Mouse (Mus musculus) heart, embryonic 15.5 days (tissue): ENCODE data around the gene Syt12. TPM values are rescaled to one million over a fixed set of nuclear protein-coding genes. Genes with fewer than 3 reads are reported as not detected.

Experiments used
- ATAC-seq: fragments of 200-750 bp; cut with Nextera tagmentation; replicated peaks from 2 replicates; pipeline ENCODE4 v1.8.0; 2017; ENCODE audit warnings: low read depth, moderate TSS enrichment; ENCODE audit not compliant: insufficient number of reproducible peaks, insufficient read depth, low FRiP score
- H3K27ac ChIP-seq: fragments of 300-500 bp; sonication (generic); 2 replicates; pipeline ENCODE4 v1.5.1; 2015; ENCODE audit warnings: mild to moderate bottlenecking, inconsistent platforms
- H3K27me3 ChIP-seq: fragments of 300-500 bp; sonication (generic); 2 replicates; pipeline ENCODE4 v1.6.1; 2015; ENCODE audit warnings: inconsistent platforms
- H3K36me3 ChIP-seq: fragments of 300-500 bp; sonication (generic); 2 replicates; pipeline ENCODE4 v1.6.1; 2015; ENCODE audit warnings: mild to moderate bottlenecking, inconsistent platforms
- H3K4me1 ChIP-seq: fragments of 300-500 bp; sonication (generic); replicated peaks from 2 replicates; pipeline ENCODE4 v1.6.1; 2015; ENCODE audit warnings: inconsistent platforms
- H3K4me2 ChIP-seq: fragments of 300-500 bp; sonication (generic); 2 replicates; pipeline ENCODE4 v1.6.1; 2015; ENCODE audit warnings: inconsistent platforms, mild to moderate bottlenecking, moderate library complexity
- H3K4me3 ChIP-seq: fragments of 300-500 bp; sonication (generic); 2 replicates; pipeline ENCODE4 v1.5.1; 2015; ENCODE audit warnings: mild to moderate bottlenecking, inconsistent platforms
- H3K9ac ChIP-seq: fragments of 300-500 bp; sonication (generic); 2 replicates; pipeline ENCODE4 v1.6.1; 2015; ENCODE audit warnings: mild to moderate bottlenecking, inconsistent platforms
- H3K9me3 ChIP-seq: fragments of 300-500 bp; sonication (generic); replicated peaks from 2 replicates; pipeline ENCODE4 v1.6.1; 2016; ENCODE audit warnings: inconsistent platforms
- WGBS: fragments of 180-500 bp; shearing (Covaris S2); methylation state at CpG from one replicate; pipeline ENCODE4 v1.1.7; 2015; ENCODE audit warnings: mixed read lengths; 5-methylcytosine and 5-hydroxymethylcytosine counted together
- polyA plus RNA-seq: library from polyadenylated mRNA; unstranded; fragments of >200 nt; fragmentation: Nextera tagmentation; extraction: Ambion mirVana; gene quantifications from 2 replicates; pipeline ENCODE4 v1.2.1, GENCODE M21; 2015

Gene Syt12
- polyA plus RNA-seq, 1 experiment from 2014 or later: 0.68 TPM

DNA sequence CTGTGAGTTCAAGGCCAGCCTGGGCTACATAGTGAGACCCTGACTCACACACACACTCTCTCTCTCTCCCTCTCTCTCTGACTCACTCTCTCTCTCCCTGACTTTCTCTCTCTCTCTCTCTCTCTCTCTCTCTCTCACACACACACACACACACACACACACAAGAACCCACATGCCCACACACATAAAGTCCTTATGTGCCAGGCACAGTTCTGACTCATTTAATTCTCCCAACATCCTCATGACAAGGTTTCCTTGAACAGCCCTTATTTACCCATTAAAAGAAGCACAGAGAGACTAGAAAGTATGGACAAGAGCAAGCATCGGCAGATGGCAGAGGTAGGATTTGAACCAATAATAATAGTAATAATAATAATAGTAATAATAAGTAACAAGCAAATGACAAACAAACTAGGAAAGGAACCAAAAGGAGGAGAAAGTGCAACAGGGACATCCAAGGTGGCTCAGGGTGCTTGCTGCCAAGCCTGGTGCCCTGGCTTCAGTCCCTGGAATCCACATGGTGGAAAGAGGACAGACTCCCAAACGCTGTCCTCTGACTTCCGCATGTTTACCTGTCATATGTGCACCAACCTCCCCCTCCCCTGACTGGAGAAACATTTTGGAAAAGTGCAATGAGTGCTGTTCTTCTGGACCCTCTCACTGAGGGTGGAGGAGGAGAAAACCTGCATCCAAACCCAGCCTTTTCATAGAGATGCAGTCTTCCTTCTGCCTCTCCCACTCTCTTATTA is 5.0 kb upstream of the Syt12 start:
- no peaks in the 10 kb centered on the region for H3K36me3 ChIP-seq
- no peaks in the 10 kb centered on the region for H3K9me3 ChIP-seq
- no peak overlapping the region for H3K4me2 ChIP-seq
- ATAC-seq: no peak
- H3K27ac ChIP-seq: no peak overlapping the region
- no peak overlapping the region for H3K9ac ChIP-seq
- WGBS: 80% methylated on average over 3 of the region's 3 CpGs
- no peak overlapping the region for H3K4me3 ChIP-seq
- H3K4me1 ChIP-seq: peaks cover 8% of the 10 kb centered on the region
- no peaks in the 10 kb centered on the region; the same call in 1 of the 2 replicates for H3K27me3 ChIP-seq

DNA sequence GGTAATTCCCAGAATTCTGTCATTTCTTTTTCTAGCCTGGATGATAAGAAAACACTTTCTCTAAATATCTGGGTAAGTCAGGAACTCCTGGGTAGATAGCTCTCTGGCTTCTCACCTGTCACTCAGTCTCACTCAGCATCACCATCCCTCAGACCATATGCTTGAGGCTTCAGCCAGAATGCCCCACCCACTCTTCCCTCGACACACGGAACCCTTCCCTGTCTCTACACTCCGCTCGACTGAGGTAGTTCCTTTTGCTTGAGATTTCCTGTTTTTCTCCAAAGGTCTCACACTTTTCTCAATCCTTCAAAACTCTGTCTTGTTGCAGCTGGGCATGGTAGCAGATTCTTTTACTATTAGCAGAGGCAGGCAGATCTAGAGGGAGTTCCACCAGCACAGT is 4.1 kb upstream of the Syt12 start:
- Histone ChIP-seq H3K4me1 (peaks cover 17% of the 10 kb centered on the region), H3K9me3 (no peaks in the 10 kb centered on the region), H3K36me3 (no peaks in the 10 kb centered on the region), H3K9ac (no peak overlapping the region), H3K4me2 (no peak overlapping the region), H3K27ac (no peak overlapping the region), H3K4me3 (no peak overlapping the region), H3K27me3 (peaks cover 9% of the 10 kb centered on the region)
- 29% methylated on average over 4 of the region's 4 CpGs for WGBS
- no peak for ATAC-seq

DNA sequence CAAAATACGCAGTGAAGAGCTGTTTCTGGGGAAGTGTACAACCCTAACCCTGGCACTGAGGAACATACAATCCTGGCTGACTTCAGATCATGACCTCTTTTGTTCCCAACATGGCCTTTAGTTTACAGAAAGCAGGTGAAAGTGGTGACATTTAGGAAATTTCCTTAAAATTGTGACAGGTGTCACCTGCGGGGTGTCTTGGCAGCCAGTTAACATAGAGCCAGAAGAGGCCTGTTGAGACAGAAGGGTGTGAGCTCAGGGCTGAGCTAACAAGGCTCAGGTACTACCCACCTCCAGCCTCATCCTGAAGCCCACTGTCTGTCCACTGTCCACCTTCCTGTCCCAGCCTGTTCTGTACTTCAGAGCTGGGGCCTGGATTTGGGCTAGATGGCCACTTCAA is 2.8 kb upstream of the Syt12 start:
- WGBS: 84% methylated on average over 2 of the region's 2 CpGs
- no peak overlapping the region for H3K4me3 ChIP-seq
- H3K36me3 ChIP-seq: no peaks in the 10 kb centered on the region
- no peaks in the 10 kb centered on the region for H3K9me3 ChIP-seq
- ATAC-seq: no peak
- H3K9ac ChIP-seq: no peak overlapping the region
- peaks cover 17% of the 10 kb centered on the region for H3K4me1 ChIP-seq
- H3K27ac ChIP-seq: no peak overlapping the region
- H3K27me3 ChIP-seq: peaks cover 21% of the 10 kb centered on the region
- no peak overlapping the region for H3K4me2 ChIP-seq

DNA sequence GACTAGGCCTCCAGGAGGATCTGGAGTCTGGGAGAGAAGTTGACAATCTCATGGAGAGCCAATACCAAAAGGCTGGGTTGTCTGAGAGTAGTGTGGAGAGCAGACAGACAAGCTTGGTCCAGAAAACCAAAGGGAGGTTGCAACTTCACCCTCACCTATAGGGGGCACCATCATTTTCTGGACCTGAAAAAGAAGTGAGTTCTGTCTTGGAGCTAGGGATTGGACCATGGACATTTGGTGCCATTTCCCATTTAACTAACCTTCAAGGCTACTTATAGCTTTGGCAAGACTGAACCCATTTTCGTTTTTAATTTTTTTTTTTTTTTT is 906 bp upstream of the Syt12 start:
- H3K27me3 ChIP-seq: peaks cover 31% of the 10 kb centered on the region
- no peaks in the 10 kb centered on the region for H3K36me3 ChIP-seq
- H3K9me3 ChIP-seq: no peaks in the 10 kb centered on the region
- peak overlapping the region; percentile 15; the same call in 1 of the 2 replicates for H3K4me3 ChIP-seq
- ATAC-seq: no peak
- peaks cover 17% of the 10 kb centered on the region for H3K4me1 ChIP-seq
- no peak overlapping the region for H3K9ac ChIP-seq
- WGBS: 47% methylated on average over 1 of the region's 1 CpGs
- H3K27ac ChIP-seq: no peak overlapping the region
- H3K4me2 ChIP-seq: peak overlapping the region; percentile 94

DNA sequence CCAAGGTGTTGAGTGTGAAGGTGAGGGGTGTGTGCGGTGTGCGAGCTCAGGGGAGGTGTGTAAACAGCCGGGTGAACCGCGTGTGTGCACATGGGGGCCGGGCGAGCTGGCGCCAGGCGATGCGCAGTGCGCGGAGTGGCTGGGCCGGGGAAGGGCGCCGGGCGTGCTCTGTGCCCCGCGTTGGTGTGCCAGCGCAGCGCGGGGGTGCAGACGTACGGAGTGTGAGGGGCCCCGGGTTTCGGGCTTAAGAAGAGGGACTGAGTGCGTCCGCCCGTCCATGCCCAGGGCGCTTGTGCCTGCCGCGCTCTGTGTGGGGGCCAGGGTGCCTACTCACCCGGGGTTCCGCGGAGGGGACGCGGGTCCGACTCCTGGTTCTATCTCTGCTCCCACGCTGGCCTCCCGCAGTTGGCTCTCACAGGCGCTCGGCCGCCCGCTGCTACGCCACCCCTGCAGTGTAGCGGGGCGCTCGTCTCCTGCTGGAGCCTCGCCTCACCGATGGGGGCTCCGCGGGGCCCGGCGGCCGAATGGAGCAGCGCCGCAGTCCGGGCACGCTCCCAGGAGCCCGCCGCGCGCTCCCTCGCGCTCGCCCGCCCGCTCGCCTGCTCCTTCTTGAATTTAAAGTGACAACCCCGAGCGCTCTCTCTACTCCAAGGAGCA is 518 bp downstream of the Syt12 start:
- WGBS: 1% methylated on average over 70 of the region's 70 CpGs
- H3K27me3 ChIP-seq: peaks cover 31% of the 10 kb centered on the region

DNA sequence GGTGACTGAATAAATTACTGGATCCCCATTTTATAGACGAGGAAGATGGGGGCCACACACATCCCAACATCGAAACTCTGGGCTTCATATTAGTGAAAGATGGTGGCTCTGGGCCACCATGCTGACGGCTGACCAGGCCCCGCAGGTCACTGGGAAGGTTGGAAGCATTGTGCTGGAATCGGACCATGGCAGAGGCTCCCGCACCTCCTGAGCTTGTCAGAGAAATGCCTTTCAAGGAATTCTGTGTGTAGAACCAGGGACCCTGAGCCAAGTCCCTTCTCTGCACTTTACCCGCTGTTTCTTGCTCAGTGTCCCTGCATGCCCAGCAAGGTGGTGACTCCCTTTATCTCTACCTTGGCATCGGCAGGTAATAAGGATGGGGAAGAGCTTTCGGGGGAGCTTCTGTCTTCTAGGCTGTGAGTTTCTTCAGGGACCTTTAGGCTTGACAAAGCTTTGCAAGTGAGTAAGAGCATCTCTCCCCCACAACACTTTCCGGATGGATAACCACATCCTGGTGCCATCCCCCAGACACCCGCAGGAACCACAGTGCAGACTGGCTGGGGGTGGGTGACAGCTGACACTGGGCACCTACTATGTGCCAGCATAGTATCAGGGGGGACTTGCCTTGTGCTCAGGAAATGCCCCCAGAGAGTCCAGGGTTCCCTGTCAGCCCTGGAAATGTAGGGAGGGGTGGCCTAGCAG is 1.9 kb downstream of the Syt12 start:
- H3K4me3 ChIP-seq: no peak overlapping the region

More for the DNA sequence above, 518 bp downstream of the Syt12 start:
- H3K4me1 ChIP-seq: peaks cover 17% of the 10 kb centered on the region
- no peaks in the 10 kb centered on the region for H3K36me3 ChIP-seq
- H3K4me3 ChIP-seq: peak overlapping the region; percentile 54
- no peak overlapping the region for H3K27ac ChIP-seq
- H3K9me3 ChIP-seq: no peaks in the 10 kb centered on the region
- peak overlapping the region; percentile 94 for H3K4me2 ChIP-seq
- H3K9ac ChIP-seq: peak overlapping the region; percentile 42
- ATAC-seq: peak; percentile 67

DNA sequence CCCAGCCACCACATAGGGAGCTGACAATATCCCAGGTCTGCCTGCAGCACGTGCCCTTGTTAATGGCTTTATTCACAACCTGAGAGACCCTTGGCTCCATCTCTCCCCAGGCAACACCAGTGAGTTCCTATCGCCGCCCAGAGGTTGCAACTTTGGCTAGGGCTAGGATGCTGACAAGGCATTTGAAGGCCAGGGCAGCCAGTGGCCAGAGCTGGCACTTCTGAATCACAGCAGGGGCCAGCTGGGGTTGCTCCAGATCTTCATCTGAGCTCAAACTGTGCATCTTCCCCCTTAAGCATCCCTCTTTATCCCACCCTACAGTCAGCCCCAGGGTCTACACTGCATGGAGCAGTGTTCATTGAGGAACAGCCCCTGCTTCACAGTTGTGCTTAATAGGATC is 2.5 kb downstream of the Syt12 start:
- Histone ChIP-seq H3K9ac (no peak overlapping the region), H3K27me3 (peaks cover 31% of the 10 kb centered on the region), H3K4me3 (no peak overlapping the region), H3K9me3 (no peaks in the 10 kb centered on the region), H3K36me3 (no peaks in the 10 kb centered on the region), H3K4me1 (peaks cover 17% of the 10 kb centered on the region), H3K4me2 (no peak overlapping the region), H3K27ac (no peak overlapping the region)
- 52% methylated on average over 3 of the region's 3 CpGs for WGBS
- ATAC-seq: no peak

More for the DNA sequence above, 1.9 kb downstream of the Syt12 start:
- WGBS: 76% methylated on average over 11 of the region's 11 CpGs
- H3K27ac ChIP-seq: no peak overlapping the region
- H3K9me3 ChIP-seq: no peaks in the 10 kb centered on the region
- peaks cover 17% of the 10 kb centered on the region for H3K4me1 ChIP-seq
- no peak overlapping the region for H3K9ac ChIP-seq
- no peak for ATAC-seq
- H3K27me3 ChIP-seq: peaks cover 31% of the 10 kb centered on the region
- no peak overlapping the region for H3K4me2 ChIP-seq
- H3K36me3 ChIP-seq: no peaks in the 10 kb centered on the region

DNA sequence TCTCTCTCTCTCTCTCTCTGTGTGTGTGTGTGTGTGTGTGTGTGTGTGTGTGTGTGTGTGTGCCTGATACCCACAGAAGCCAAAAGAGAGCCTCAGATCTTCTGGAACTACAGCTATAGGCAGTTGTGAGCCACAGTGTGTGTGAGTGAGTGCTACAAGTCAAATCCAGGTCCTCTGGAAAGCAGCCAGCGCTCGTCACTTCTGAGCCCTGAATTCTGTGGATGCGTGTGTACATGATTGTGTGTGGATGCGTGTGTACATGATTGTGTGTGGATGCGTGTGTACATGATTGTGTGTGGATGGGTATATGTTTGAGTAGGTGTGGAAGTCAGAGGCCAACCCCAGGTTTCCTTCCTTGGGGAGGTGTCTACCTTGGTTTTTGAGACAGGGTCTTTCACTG is 3.7 kb downstream of the Syt12 start:
- Histone ChIP-seq H3K36me3 (no peaks in the 10 kb centered on the region), H3K4me3 (no peak overlapping the region), H3K4me2 (no peak overlapping the region), H3K9ac (no peak overlapping the region), H3K4me1 (peaks cover 17% of the 10 kb centered on the region), H3K27me3 (peaks cover 34% of the 10 kb centered on the region), H3K27ac (no peak overlapping the region), H3K9me3 (no peaks in the 10 kb centered on the region)
- ATAC-seq: no peak
- 83% methylated on average over 5 of the region's 5 CpGs for WGBS

DNA sequence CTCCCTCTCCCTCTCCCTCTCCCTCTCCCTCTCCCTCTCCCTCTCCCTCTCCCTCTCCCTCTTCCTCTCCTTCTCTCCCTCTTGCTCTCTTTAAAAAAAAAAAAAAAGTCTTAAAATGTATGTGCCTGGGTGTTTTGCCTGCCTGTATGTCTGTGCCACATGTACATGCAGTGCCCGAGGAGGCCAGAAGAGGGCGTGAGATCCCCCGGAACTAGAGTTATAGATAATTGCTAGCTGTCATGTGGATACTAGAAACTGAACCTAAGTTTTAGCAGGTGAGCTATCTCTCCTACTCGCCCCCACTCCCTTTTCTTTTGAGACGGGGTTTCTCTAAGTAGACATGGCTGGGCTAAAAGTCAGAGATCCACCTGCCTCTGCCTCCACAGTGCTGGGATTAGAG is 8.9 kb downstream of the Syt12 start:
- no peak overlapping the region for H3K4me2 ChIP-seq
- ATAC-seq: no peak
- no peaks in the 10 kb centered on the region for H3K9me3 ChIP-seq
- H3K9ac ChIP-seq: no peak overlapping the region
- no peak overlapping the region for H3K27ac ChIP-seq
- no peaks in the 10 kb centered on the region for H3K4me1 ChIP-seq
- 31% methylated on average over 5 of the region's 5 CpGs for WGBS
- peaks cover 3% of the 10 kb centered on the region; the same call in 1 of the 2 replicates for H3K27me3 ChIP-seq
- no peaks in the 10 kb centered on the region for H3K36me3 ChIP-seq
- no peak overlapping the region for H3K4me3 ChIP-seq

DNA sequence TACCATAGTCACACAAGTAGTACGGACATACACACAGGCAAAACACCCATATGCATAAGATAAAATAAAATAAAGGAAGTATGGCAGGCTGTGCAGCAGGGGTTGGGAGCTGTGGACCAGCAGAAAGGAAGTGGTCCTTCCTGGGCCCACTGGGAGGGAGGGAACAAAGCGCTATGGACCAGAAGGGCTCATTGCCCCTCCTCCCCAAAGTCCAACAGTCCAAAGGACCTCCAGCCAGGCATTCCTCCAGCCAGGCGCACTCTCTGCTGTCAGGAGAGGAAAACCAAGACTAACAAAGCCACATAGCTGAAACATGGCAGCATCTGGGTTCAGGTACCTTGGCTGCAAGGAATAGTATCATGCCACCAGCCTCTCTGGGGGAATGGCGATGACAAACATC is 12.6 kb downstream of the Syt12 start:
- no peak overlapping the region for H3K27ac ChIP-seq
- H3K27me3 ChIP-seq: 0 out of 2 replicates have a peak, but pooled peaks cover 3% of the 10 kb centered on the region
- no peak overlapping the region for H3K4me3 ChIP-seq
- 85% methylated on average over 4 of the region's 4 CpGs for WGBS
- no peak overlapping the region for H3K9ac ChIP-seq
- no peaks in the 10 kb centered on the region for H3K4me1 ChIP-seq
- no peaks in the 10 kb centered on the region for H3K36me3 ChIP-seq
- ATAC-seq: no peak
- no peaks in the 10 kb centered on the region for H3K9me3 ChIP-seq
- H3K4me2 ChIP-seq: no peak overlapping the region

DNA sequence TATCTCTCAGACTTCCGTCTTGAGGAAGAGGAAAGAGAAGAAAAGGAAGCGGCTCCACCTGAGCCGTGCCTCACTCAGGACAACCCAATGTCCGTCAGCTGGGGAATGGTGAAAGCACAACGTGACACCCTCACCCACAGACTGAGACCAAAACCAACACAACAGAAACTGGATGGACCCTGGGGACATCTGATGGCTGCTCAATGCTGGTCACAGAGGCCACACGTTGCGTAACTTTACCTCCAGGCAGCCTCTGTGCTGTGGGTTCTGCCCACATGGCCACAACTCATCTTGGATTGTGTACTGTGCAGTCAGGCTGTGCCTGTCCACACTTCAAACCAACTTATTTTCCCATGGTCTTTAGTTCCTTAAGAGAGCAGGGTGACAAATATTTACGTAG is 15.3 kb downstream of the Syt12 start:
- Histone ChIP-seq H3K9me3 (no peaks in the 10 kb centered on the region), H3K27me3 (no peaks in the 10 kb centered on the region), H3K27ac (no peak overlapping the region), H3K4me2 (no peak overlapping the region), H3K9ac (no peak overlapping the region), H3K36me3 (no peaks in the 10 kb centered on the region), H3K4me3 (no peak overlapping the region), H3K4me1 (no peaks in the 10 kb centered on the region)
- ATAC-seq: no peak
- WGBS: 68% methylated on average over 8 of the region's 8 CpGs
